Mouse (Mus musculus) neural tube, embryonic 14.5 days (tissue): Measurements from ENCODE around the gene Rabepk. TPM values are rescaled to one million over a fixed set of nuclear protein-coding genes. Genes with fewer than 3 reads are reported as not detected.

ENCODE experiments used
- ATAC-seq: fragments of 200-750 bp; cut with Nextera tagmentation; 2 replicates; pipeline ENCODE4 v1.8.0; 2017; ENCODE audit warnings: low read depth, mild to moderate bottlenecking, moderate TSS enrichment, moderate library complexity
- H3K27ac ChIP-seq: fragments of 300-500 bp; sonication (generic); 2 replicates; pipeline ENCODE4 v1.5.1; 2014; ENCODE audit warnings: low read depth, mild to moderate bottlenecking, control low read depth, low read length, moderate library complexity, mixed read lengths
- H3K27me3 ChIP-seq: fragments of 300-500 bp; sonication (generic); 2 replicates; pipeline ENCODE4 v1.6.1; 2014; ENCODE audit warnings: low read length; ENCODE audit not compliant: control insufficient read depth, insufficient read depth
- H3K36me3 ChIP-seq: fragments of 300-500 bp; sonication (generic); 2 replicates; pipeline ENCODE4 v1.6.1; 2014; ENCODE audit warnings: low read length, mixed read lengths; ENCODE audit not compliant: control insufficient read depth, insufficient read depth
- H3K4me1 ChIP-seq: fragments of 300-500 bp; sonication (generic); 2 replicates; pipeline ENCODE4 v1.6.1; 2014; ENCODE audit warnings: low read length; ENCODE audit not compliant: control insufficient read depth, insufficient read depth
- H3K4me2 ChIP-seq: fragments of 300-500 bp; sonication (generic); 2 replicates; pipeline ENCODE4 v1.6.1; 2014; ENCODE audit warnings: mild to moderate bottlenecking, low read depth, low read length, control low read depth
- H3K4me3 ChIP-seq: fragments of 300-500 bp; sonication (generic); 2 replicates; pipeline ENCODE4 v1.5.1; 2014; ENCODE audit warnings: low read depth, low read length, control low read depth, mixed read lengths
- H3K9ac ChIP-seq: fragments of 300-500 bp; sonication (generic); replicated peaks from 2 replicates; pipeline ENCODE4 v1.6.1; 2014; ENCODE audit warnings: low read depth, mild to moderate bottlenecking, control low read depth, low read length, mixed read lengths
- H3K9me3 ChIP-seq: fragments of 300-500 bp; sonication (generic); 2 replicates; pipeline ENCODE4 v1.6.1; 2016; ENCODE audit warnings: low read length; ENCODE audit not compliant: control insufficient read depth
- WGBS: fragments of 180-500 bp; shearing (Covaris S2); extraction: QIAGEN DNeasy Blood & Tissue Kit; methylation state at CpG from one replicate; pipeline ENCODE4 v1.1.7; 2014; 5-methylcytosine and 5-hydroxymethylcytosine counted together
- polyA plus RNA-seq: library from polyadenylated mRNA; unstranded; fragments of >200 nt; fragmentation: Nextera tagmentation; extraction: Ambion mirVana; gene quantifications from 2 replicates; pipeline ENCODE4 v1.2.1, GENCODE M21; 2014

The Rabepk gene
- polyA plus RNA-seq, 1 experiment from 2014 or later, result 29.1 TPM

GRCm38 (mm10) chr2:34774493-34774892 lies 25.2 kb downstream of the Rabepk start:
- no peak overlapping the region for H3K9ac ChIP-seq
- H3K27ac ChIP-seq, result no peak overlapping the region
- peak overlapping the region; percentile 85 for H3K4me2 ChIP-seq
- 91% methylated on average over 6 of the region's 6 CpGs for WGBS
- peak overlapping the region; percentile 9; the same call in 1 of the 2 replicates for H3K4me3 ChIP-seq
- ATAC-seq, result no peak
- no peaks in the 10 kb centered on the region for H3K9me3 ChIP-seq
- H3K36me3 ChIP-seq, result peaks cover 49% of the 10 kb centered on the region
- no peaks in the 10 kb centered on the region for H3K27me3 ChIP-seq
- H3K4me1 ChIP-seq, result peaks cover 45% of the 10 kb centered on the region

- peak overlapping the region; percentile 85 for H3K4me2 ChIP-seq
- H3K9me3 ChIP-seq, result no peaks in the 10 kb centered on the region
- H3K36me3 ChIP-seq, result peaks cover 41% of the 10 kb centered on the region
- H3K27me3 ChIP-seq, result no peaks in the 10 kb centered on the region
- peak overlapping the region; percentile 96 for H3K4me3 ChIP-seq
- no peak overlapping the region for H3K27ac ChIP-seq
- WGBS, result 97% methylated on average over 4 of the region's 4 CpGs
- no peak overlapping the region for H3K9ac ChIP-seq
- peaks cover 45% of the 10 kb centered on the region for H3K4me1 ChIP-seq
- no peak for ATAC-seq
These were observed 26.0 kb downstream of the Rabepk start for GRCm38 (mm10) chr2:34773673-34774072.

- WGBS, result 4% methylated on average over 50 of the region's 50 CpGs
- peak overlapping the region; percentile 85 for H3K4me2 ChIP-seq
- H3K27ac ChIP-seq, result peak overlapping the region; percentile 93
- peaks cover 45% of the 10 kb centered on the region for H3K4me1 ChIP-seq
- no peaks in the 10 kb centered on the region for H3K9me3 ChIP-seq
- peaks cover 32% of the 10 kb centered on the region for H3K36me3 ChIP-seq
- H3K4me3 ChIP-seq, result peak overlapping the region; percentile 96
- H3K27me3 ChIP-seq, result no peaks in the 10 kb centered on the region
- peak overlapping the region; percentile 97 for H3K9ac ChIP-seq
- peak; percentile 38 for ATAC-seq
These were observed 27.2 kb downstream of the Rabepk start for GRCm38 (mm10) chr2:34772252-34773235.

- peak within 1 kb of the TSS; percentile 95 for H3K27ac ChIP-seq
- H3K27me3 ChIP-seq, result no peaks in the 10 kb centered on the region
- WGBS, result under 1% methylated on average over 60 of the region's 60 CpGs
- no peaks in the 10 kb centered on the region for H3K9me3 ChIP-seq
- H3K36me3 ChIP-seq, result peaks cover 32% of the 10 kb centered on the region
- H3K4me1 ChIP-seq, result peaks cover 36% of the 10 kb centered on the region
- H3K4me2 ChIP-seq, result peak within 1 kb of the TSS; percentile 85
- peak; percentile 98 for ATAC-seq
- peak within 1 kb of the TSS; percentile 97 for H3K9ac ChIP-seq
- H3K4me3 ChIP-seq, result peak within 1 kb of the TSS; percentile 96
These were observed 28.1 kb downstream of the Rabepk start, which contains the start of gene Hspa5 for GRCm38 (mm10) chr2:34771368-34772226. Gene Hspa5, plus strand, starts transcription at chr2:34771970.

GRCm38 (mm10) chr2:34770951-34771350 lies 28.8 kb downstream of the Rabepk start:
- H3K36me3 ChIP-seq, result peaks cover 27% of the 10 kb centered on the region
- no peaks in the 10 kb centered on the region for H3K27me3 ChIP-seq
- no peaks in the 10 kb centered on the region for H3K9me3 ChIP-seq
- no peak for ATAC-seq
- 6% methylated on average over 6 of the region's 6 CpGs for WGBS
- peak overlapping the region; percentile 96 for H3K4me3 ChIP-seq
- H3K9ac ChIP-seq, result peak overlapping the region; percentile 97
- peaks cover 34% of the 10 kb centered on the region for H3K4me1 ChIP-seq
- peak overlapping the region; percentile 76 for H3K4me2 ChIP-seq
- peak overlapping the region; percentile 95 for H3K27ac ChIP-seq

GRCm38 (mm10) chr2:34770049-34770448 lies 29.7 kb downstream of the Rabepk start:
- 94% methylated on average over 2 of the region's 2 CpGs for WGBS
- peaks cover 18% of the 10 kb centered on the region for H3K36me3 ChIP-seq
- no peak overlapping the region for H3K9ac ChIP-seq
- no peaks in the 10 kb centered on the region for H3K27me3 ChIP-seq
- no peak for ATAC-seq
- H3K4me2 ChIP-seq, result no peak overlapping the region
- no peak overlapping the region for H3K4me3 ChIP-seq
- H3K4me1 ChIP-seq, result peaks cover 28% of the 10 kb centered on the region
- no peaks in the 10 kb centered on the region for H3K9me3 ChIP-seq
- no peak overlapping the region for H3K27ac ChIP-seq

- Histone ChIP-seq H3K27me3 (no peaks in the 10 kb centered on the region), H3K4me2 (no peak overlapping the region), H3K4me3 (no peak overlapping the region), H3K9me3 (no peaks in the 10 kb centered on the region), H3K4me1 (no peaks in the 10 kb centered on the region), H3K9ac (no peak overlapping the region), H3K27ac (no peak overlapping the region), H3K36me3 (no peaks in the 10 kb centered on the region)
- no peak for ATAC-seq
- WGBS, result 62% methylated on average over 12 of the region's 12 CpGs
These were observed 34.9 kb downstream of the Rabepk start for GRCm38 (mm10) chr2:34764801-34765200.

GRCm38 (mm10) chr2:34762872-34763271 lies 36.8 kb downstream of the Rabepk start:
- Histone ChIP-seq H3K4me2 (no peak overlapping the region), H3K27ac (no peak overlapping the region), H3K4me3 (no peak overlapping the region), H3K36me3 (no peaks in the 10 kb centered on the region), H3K9me3 (no peaks in the 10 kb centered on the region), H3K4me1 (no peaks in the 10 kb centered on the region), H3K27me3 (no peaks in the 10 kb centered on the region), H3K9ac (no peak overlapping the region)
- WGBS, result 72% methylated on average over 2 of the region's 2 CpGs
- no peak for ATAC-seq
